Mouse (Mus musculus) liver, embryonic 16.5 days (tissue): ENCODE data around the gene Lrrn2. TPM values are rescaled to one million over a fixed set of nuclear protein-coding genes. Genes with fewer than 3 reads are reported as not detected.

Source experiments
- ATAC-seq: fragments of 200-750 bp; cut with Nextera tagmentation; 2 replicates; pipeline ENCODE4 v1.8.0; 2017; ENCODE audit warnings: low read depth, mild to moderate bottlenecking, moderate number of reproducible peaks, moderate library complexity
- H3K27ac ChIP-seq: fragments of 300-500 bp; sonication (generic); 2 replicates; pipeline ENCODE4 v1.5.1; 2014; ENCODE audit warnings: mild to moderate bottlenecking, low read length
- H3K27me3 ChIP-seq: fragments of 300-500 bp; sonication (generic); 2 replicates; pipeline ENCODE4 v1.6.1; 2014; ENCODE audit warnings: low read depth, low read length, mixed read lengths; ENCODE audit not compliant: control insufficient read depth, insufficient read depth
- H3K36me3 ChIP-seq: fragments of 300-500 bp; sonication (generic); 2 replicates; pipeline ENCODE4 v1.6.1; 2014; ENCODE audit warnings: mild to moderate bottlenecking; ENCODE audit not compliant: control insufficient read depth, insufficient read depth
- H3K4me1 ChIP-seq: fragments of 300-500 bp; sonication (generic); 2 replicates; pipeline ENCODE4 v1.6.1; 2014; ENCODE audit warnings: low read depth, low read length, mixed read lengths; ENCODE audit not compliant: control insufficient read depth
- H3K4me2 ChIP-seq: fragments of 300-500 bp; sonication (generic); 2 replicates; pipeline ENCODE4 v1.6.1; 2014; ENCODE audit warnings: low read depth, low read length, mixed read lengths
- H3K4me3 ChIP-seq: fragments of 300-500 bp; sonication (generic); 2 replicates; pipeline ENCODE4 v1.5.1; 2014; ENCODE audit warnings: low read depth, mild to moderate bottlenecking, low read length
- H3K9ac ChIP-seq: fragments of 300-500 bp; sonication (generic); 2 replicates; pipeline ENCODE4 v1.6.1; 2014; ENCODE audit warnings: low read depth, low read length
- H3K9me3 ChIP-seq: fragments of 300-500 bp; sonication (generic); replicated peaks from 2 replicates; pipeline ENCODE4 v1.6.1; 2016; ENCODE audit warnings: low read length; ENCODE audit not compliant: control insufficient read depth
- WGBS: fragments of 180-500 bp; shearing (Covaris S2); extraction: QIAGEN DNeasy Blood & Tissue Kit; methylation state at CpG from one replicate; pipeline ENCODE4 v1.1.7; 2014; ENCODE audit not compliant: insufficient replicate concordance; 5-methylcytosine and 5-hydroxymethylcytosine counted together
- polyA plus RNA-seq: library from polyadenylated mRNA; unstranded; fragments of >200 nt; fragmentation: Nextera tagmentation; extraction: Ambion mirVana; gene quantifications from 2 replicates; pipeline ENCODE4 v1.2.1, GENCODE M21; 2015

Gene Lrrn2
- polyA plus RNA-seq, 1 experiment from 2014 or later: 0.13 TPM

- H3K36me3 ChIP-seq: no peaks in the 10 kb centered on the region
- no peak overlapping the region for H3K4me2 ChIP-seq
- H3K27ac ChIP-seq: no peak overlapping the region
- no peak for ATAC-seq
- no peak overlapping the region for H3K4me3 ChIP-seq
- no peak overlapping the region for H3K9ac ChIP-seq
- WGBS: 46% methylated on average over 5 of the region's 5 CpGs
- H3K27me3 ChIP-seq: no peaks in the 10 kb centered on the region
- no peaks in the 10 kb centered on the region for H3K9me3 ChIP-seq
- no peaks in the 10 kb centered on the region for H3K4me1 ChIP-seq
Observed at GRCm38 (mm10) chr1:132850809-132851208, 29.3 kb upstream of the Lrrn2 start.

- Histone ChIP-seq H3K27ac (no peak overlapping the region), H3K4me3 (no peak overlapping the region), H3K27me3 (no peaks in the 10 kb centered on the region), H3K4me1 (no peaks in the 10 kb centered on the region), H3K36me3 (no peaks in the 10 kb centered on the region), H3K4me2 (no peak overlapping the region), H3K9ac (no peak overlapping the region), H3K9me3 (no peaks in the 10 kb centered on the region)
- 49% methylated on average over 2 of the region's 2 CpGs for WGBS
- no peak for ATAC-seq
Observed at GRCm38 (mm10) chr1:132851296-132851695, 28.8 kb upstream of the Lrrn2 start.

- Histone ChIP-seq H3K36me3 (no peaks in the 10 kb centered on the region), H3K9ac (no peak overlapping the region), H3K27ac (no peak overlapping the region), H3K4me2 (no peak overlapping the region), H3K4me1 (no peaks in the 10 kb centered on the region), H3K4me3 (no peak overlapping the region), H3K9me3 (no peaks in the 10 kb centered on the region), H3K27me3 (no peaks in the 10 kb centered on the region)
- ATAC-seq: no peak
- 43% methylated on average over 4 of the region's 4 CpGs for WGBS
Observed at GRCm38 (mm10) chr1:132851771-132852170, 28.3 kb upstream of the Lrrn2 start.

- no peak overlapping the region for H3K27ac ChIP-seq
- no peaks in the 10 kb centered on the region for H3K36me3 ChIP-seq
- no peaks in the 10 kb centered on the region for H3K4me1 ChIP-seq
- no peak overlapping the region for H3K4me3 ChIP-seq
- no peak overlapping the region for H3K9ac ChIP-seq
- no peaks in the 10 kb centered on the region for H3K27me3 ChIP-seq
- 19% methylated on average over 8 of the region's 8 CpGs for WGBS
- no peak for ATAC-seq
- H3K9me3 ChIP-seq: no peaks in the 10 kb centered on the region
- H3K4me2 ChIP-seq: no peak overlapping the region
Observed at GRCm38 (mm10) chr1:132853312-132853711, 26.8 kb upstream of the Lrrn2 start.

DNA sequence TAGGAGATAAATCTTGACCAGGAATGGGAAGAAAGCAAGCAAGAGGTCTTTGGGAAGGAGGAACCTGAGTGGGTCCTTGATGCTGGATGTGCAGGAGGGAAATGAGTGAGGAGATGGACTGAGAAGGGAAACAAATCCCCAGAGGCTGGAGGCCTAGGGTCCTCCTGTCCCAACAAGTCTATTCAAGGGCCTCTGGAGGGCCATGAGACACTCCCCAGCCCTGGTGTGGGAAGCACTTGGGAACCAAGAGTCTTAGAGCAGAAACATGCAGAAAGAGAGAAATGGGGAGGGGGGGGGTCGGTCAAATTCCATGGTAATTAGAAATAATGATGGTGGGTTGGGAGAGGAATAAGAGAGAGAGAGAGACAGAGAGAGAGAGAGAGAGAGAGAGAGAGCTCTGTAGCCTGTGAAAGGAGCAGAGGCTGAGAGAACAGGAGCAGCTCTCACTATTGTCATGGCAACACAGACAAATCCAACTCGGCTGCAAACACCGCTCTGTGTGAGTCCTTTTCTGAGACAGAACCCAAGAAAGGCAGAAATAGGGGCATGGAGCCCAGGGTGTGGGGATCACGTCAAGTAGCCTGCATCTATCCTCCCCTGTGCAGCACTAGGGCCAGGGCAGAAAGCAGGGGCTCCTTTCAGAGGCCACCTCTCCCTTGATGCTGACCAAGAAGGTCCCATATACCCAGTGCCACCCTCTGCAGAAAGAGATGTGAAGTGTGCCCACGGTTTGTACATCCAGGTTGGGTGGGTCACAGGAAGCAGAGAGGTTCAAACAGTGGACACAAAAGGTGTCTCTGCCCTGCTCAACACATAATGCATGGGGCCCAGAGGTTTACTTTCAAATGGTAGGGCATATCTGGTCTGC is 21.3 kb upstream of the Lrrn2 start:
- WGBS: 52% methylated on average over 5 of the region's 5 CpGs
- ATAC-seq: no peak

GRCm38 (mm10) chr1:132864220-132864619 is 15.9 kb upstream of the Lrrn2 start:
- Histone ChIP-seq H3K27me3 (no peaks in the 10 kb centered on the region), H3K27ac (no peak overlapping the region), H3K9ac (no peak overlapping the region), H3K36me3 (no peaks in the 10 kb centered on the region), H3K9me3 (no peaks in the 10 kb centered on the region), H3K4me3 (no peak overlapping the region), H3K4me1 (no peaks in the 10 kb centered on the region), H3K4me2 (no peak overlapping the region)
- WGBS: 42% methylated on average over 2 of the region's 2 CpGs
- ATAC-seq: no peak

More for the DNA sequence above, 21.3 kb upstream of the Lrrn2 start:
- no peak overlapping the region for H3K27ac ChIP-seq
- no peak overlapping the region for H3K9ac ChIP-seq
- no peaks in the 10 kb centered on the region for H3K27me3 ChIP-seq
- H3K4me1 ChIP-seq: no peaks in the 10 kb centered on the region
- no peaks in the 10 kb centered on the region for H3K36me3 ChIP-seq
- H3K9me3 ChIP-seq: no peaks in the 10 kb centered on the region
- no peak overlapping the region for H3K4me3 ChIP-seq
- no peak overlapping the region for H3K4me2 ChIP-seq

DNA sequence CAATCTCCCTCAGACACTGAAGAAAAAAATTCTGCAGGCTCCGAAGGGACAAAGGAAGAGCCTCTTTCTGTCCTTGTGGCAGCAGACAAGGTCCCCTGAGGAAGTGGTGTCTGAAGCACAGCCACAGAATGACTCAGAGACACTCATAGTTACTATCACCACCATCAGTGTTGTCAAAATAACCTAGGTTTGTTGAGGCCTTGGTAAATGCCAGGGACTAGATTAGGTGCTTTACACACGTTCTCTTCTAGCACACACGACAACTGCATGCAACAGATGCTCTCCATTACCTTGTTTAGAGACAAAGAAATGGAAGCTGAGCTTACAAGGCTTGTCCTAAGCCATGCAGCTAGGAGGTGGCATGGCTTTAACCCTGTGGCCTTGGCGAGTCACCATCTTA is 14.5 kb upstream of the Lrrn2 start:
- WGBS: 41% methylated on average over 4 of the region's 4 CpGs
- ATAC-seq: no peak
- Histone ChIP-seq H3K27me3 (no peaks in the 10 kb centered on the region), H3K36me3 (no peaks in the 10 kb centered on the region), H3K4me2 (no peak overlapping the region), H3K9ac (no peak overlapping the region), H3K4me3 (no peak overlapping the region), H3K9me3 (no peaks in the 10 kb centered on the region), H3K27ac (no peak overlapping the region), H3K4me1 (no peaks in the 10 kb centered on the region)

- Histone ChIP-seq H3K27ac (no peak overlapping the region), H3K36me3 (no peaks in the 10 kb centered on the region), H3K9me3 (no peaks in the 10 kb centered on the region), H3K27me3 (no peaks in the 10 kb centered on the region), H3K4me2 (no peak overlapping the region), H3K4me1 (no peaks in the 10 kb centered on the region), H3K4me3 (no peak overlapping the region), H3K9ac (no peak overlapping the region)
- 43% methylated on average over 7 of the region's 7 CpGs for WGBS
- no peak for ATAC-seq
Observed at GRCm38 (mm10) chr1:132870327-132870726, 9.7 kb upstream of the Lrrn2 start.

- Histone ChIP-seq H3K27ac (no peak overlapping the region), H3K4me2 (no peak overlapping the region), H3K9me3 (no peaks in the 10 kb centered on the region), H3K9ac (no peak overlapping the region), H3K27me3 (peaks cover 51% of the 10 kb centered on the region), H3K36me3 (no peaks in the 10 kb centered on the region), H3K4me3 (no peak overlapping the region), H3K4me1 (no peaks in the 10 kb centered on the region; the same call in 1 of the 2 replicates)
- no peak for ATAC-seq
- 28% methylated on average over 11 of the region's 11 CpGs for WGBS
Observed at GRCm38 (mm10) chr1:132878951-132879610, 992 bp upstream of the Lrrn2 start.
